Mouse (Mus musculus) kidney, embryonic 16.5 days (tissue): ENCODE results near the gene Daglb. TPM values are rescaled to one million over a fixed set of nuclear protein-coding genes. Genes with fewer than 3 reads are reported as not detected.
A peak's percentile ranks its signal among the peaks of the same experiment; 100 is the strongest.

Experiments
- ATAC-seq: fragments of 200-750 bp; cut with Nextera tagmentation; 2 replicates; pipeline ENCODE4 v1.8.0; 2017; ENCODE audit warnings: moderate TSS enrichment; ENCODE audit not compliant: low FRiP score, low TSS enrichment
- H3K27ac ChIP-seq: fragments of 300-500 bp; sonication (generic); 2 replicates; pipeline ENCODE4 v1.5.1; 2014; ENCODE audit warnings: low read length
- H3K27me3 ChIP-seq: fragments of 300-500 bp; sonication (generic); 2 replicates; pipeline ENCODE4 v1.6.1; 2014; ENCODE audit warnings: low read length, control low read depth, mixed read lengths; ENCODE audit not compliant: insufficient read depth
- H3K36me3 ChIP-seq: fragments of 300-500 bp; sonication (generic); 2 replicates; pipeline ENCODE4 v1.6.1; 2014; ENCODE audit warnings: low read length, control low read depth, mixed read lengths; ENCODE audit not compliant: insufficient read depth
- H3K4me1 ChIP-seq: fragments of 300-500 bp; sonication (generic); 2 replicates; pipeline ENCODE4 v1.6.1; 2014; ENCODE audit warnings: low read length, control low read depth, mixed read lengths; ENCODE audit not compliant: insufficient read depth
- H3K4me2 ChIP-seq: fragments of 300-500 bp; sonication (generic); replicated peaks from 2 replicates; pipeline ENCODE4 v1.6.1; 2014; ENCODE audit warnings: low read depth, low read length
- H3K4me3 ChIP-seq: fragments of 300-500 bp; sonication (generic); 2 replicates; pipeline ENCODE4 v1.5.1; 2014; ENCODE audit warnings: mild to moderate bottlenecking, low read length
- H3K9ac ChIP-seq: fragments of 300-500 bp; sonication (generic); replicated peaks from 2 replicates; pipeline ENCODE4 v1.6.1; 2014; ENCODE audit warnings: low read length
- H3K9me3 ChIP-seq: fragments of 300-500 bp; sonication (generic); 2 replicates; pipeline ENCODE4 v1.6.1; 2016; ENCODE audit warnings: low read length, control low read depth
- WGBS: fragments of 180-500 bp; shearing (Covaris S2); extraction: QIAGEN DNeasy Blood & Tissue Kit; methylation state at CpG from one replicate; pipeline ENCODE4 v1.1.7; 2014; 5-methylcytosine and 5-hydroxymethylcytosine counted together
- polyA plus RNA-seq: library from polyadenylated mRNA; unstranded; fragments of >200 nt; fragmentation: Nextera tagmentation; extraction: Ambion mirVana; gene quantifications from 2 replicates; pipeline ENCODE4 v1.2.1, GENCODE M21; 2015

The Daglb gene
- polyA plus RNA-seq, 1 experiment from 2014 or later = 9.0 TPM

GRCm38 (mm10) chr5:143525454-143526225 is 61.3 kb downstream of the Daglb start:
- Histone ChIP-seq H3K4me1 (peaks cover 41% of the 10 kb centered on the region), H3K27me3 (no peaks in the 10 kb centered on the region), H3K4me3 (peak overlapping the region; percentile 94), H3K4me2 (peak overlapping the region; percentile 87), H3K36me3 (0 out of 2 replicates have a peak, but pooled peaks cover 4% of the 10 kb centered on the region), H3K27ac (peak overlapping the region; percentile 100; the same call in 1 of the 2 replicates), H3K9ac (peak overlapping the region; percentile 100), H3K9me3 (no peaks in the 10 kb centered on the region)
- ATAC-seq = no peak
- 23% methylated on average over 7 of the region's 7 CpGs for WGBS

GRCm38 (mm10) chr5:143526698-143527331 is 62.4 kb downstream of the Daglb start:
- Histone ChIP-seq H3K9ac (peak overlapping the region; percentile 100), H3K4me3 (peak overlapping the region; percentile 94), H3K27me3 (no peaks in the 10 kb centered on the region), H3K4me2 (peak overlapping the region; percentile 87), H3K36me3 (0 out of 2 replicates have a peak, but pooled peaks cover 4% of the 10 kb centered on the region), H3K27ac (peak overlapping the region; percentile 100), H3K4me1 (peaks cover 37% of the 10 kb centered on the region), H3K9me3 (no peaks in the 10 kb centered on the region)
- ATAC-seq = no peak
- under 1% methylated on average over 28 of the region's 28 CpGs for WGBS

- peak within 1 kb of the TSS; percentile 100 for H3K9ac ChIP-seq
These were observed 63.3 kb downstream of the Daglb start, which contains the start of gene Rac1 for GRCm38 (mm10) chr5:143527486-143528307. Gene Rac1, minus strand, starts transcription at chr5:143528036.

GRCm38 (mm10) chr5:143528308-143528683 is 63.9 kb downstream of the Daglb start:
- H3K36me3 ChIP-seq = 0 out of 2 replicates have a peak, but pooled peaks cover 4% of the 10 kb centered on the region
- H3K9ac ChIP-seq = peak overlapping the region; percentile 100
- H3K27ac ChIP-seq = peak overlapping the region; percentile 100
- peak overlapping the region; percentile 94 for H3K4me3 ChIP-seq
- peak; percentile 36; the same call in 1 of the 2 replicates for ATAC-seq
- peak overlapping the region; percentile 87 for H3K4me2 ChIP-seq
- H3K9me3 ChIP-seq = no peaks in the 10 kb centered on the region
- peaks cover 33% of the 10 kb centered on the region for H3K4me1 ChIP-seq
- no peaks in the 10 kb centered on the region for H3K27me3 ChIP-seq
- 12% methylated on average over 7 of the region's 7 CpGs for WGBS

More at GRCm38 (mm10) chr5:143527486-143528307, 63.3 kb downstream of the Daglb start, which contains the start of gene Rac1:
- peak within 1 kb of the TSS; percentile 87 for H3K4me2 ChIP-seq
- H3K4me3 ChIP-seq = peak within 1 kb of the TSS; percentile 94
- H3K9me3 ChIP-seq = no peaks in the 10 kb centered on the region
- ATAC-seq = peak; percentile 96
- H3K27me3 ChIP-seq = no peaks in the 10 kb centered on the region
- H3K27ac ChIP-seq = peak within 1 kb of the TSS; percentile 100
- H3K36me3 ChIP-seq = 0 out of 2 replicates have a peak, but pooled peaks cover 4% of the 10 kb centered on the region
- H3K4me1 ChIP-seq = peaks cover 37% of the 10 kb centered on the region
- under 1% methylated on average over 90 of the region's 105 CpGs for WGBS

- peaks cover 10% of the 10 kb centered on the region for H3K4me1 ChIP-seq
- ATAC-seq = no peak
- H3K27ac ChIP-seq = no peak overlapping the region
- no peak overlapping the region for H3K4me2 ChIP-seq
- 54% methylated on average over 7 of the region's 7 CpGs for WGBS
- H3K9ac ChIP-seq = no peak overlapping the region
- H3K4me3 ChIP-seq = no peak overlapping the region
- no peaks in the 10 kb centered on the region for H3K9me3 ChIP-seq
- no peaks in the 10 kb centered on the region for H3K36me3 ChIP-seq
- no peaks in the 10 kb centered on the region for H3K27me3 ChIP-seq
These were observed 66.3 kb downstream of the Daglb start for GRCm38 (mm10) chr5:143530715-143531114.

- 68% methylated on average over 4 of the region's 4 CpGs for WGBS
- no peak overlapping the region for H3K9ac ChIP-seq
- H3K4me2 ChIP-seq = no peak overlapping the region
- ATAC-seq = no peak
- no peaks in the 10 kb centered on the region for H3K9me3 ChIP-seq
- no peak overlapping the region for H3K27ac ChIP-seq
- no peaks in the 10 kb centered on the region for H3K4me1 ChIP-seq
- H3K27me3 ChIP-seq = no peaks in the 10 kb centered on the region
- H3K4me3 ChIP-seq = no peak overlapping the region
- no peaks in the 10 kb centered on the region for H3K36me3 ChIP-seq
These were observed 70.5 kb downstream of the Daglb start for GRCm38 (mm10) chr5:143534922-143535321.

GRCm38 (mm10) chr5:143537022-143537421 is 72.6 kb downstream of the Daglb start:
- WGBS = 39% methylated on average over 2 of the region's 2 CpGs
- Histone ChIP-seq H3K4me3 (no peak overlapping the region), H3K4me2 (no peak overlapping the region), H3K9me3 (no peaks in the 10 kb centered on the region), H3K9ac (no peak overlapping the region), H3K27me3 (no peaks in the 10 kb centered on the region), H3K27ac (no peak overlapping the region), H3K36me3 (no peaks in the 10 kb centered on the region), H3K4me1 (no peaks in the 10 kb centered on the region)
- no peak for ATAC-seq

- Histone ChIP-seq H3K9ac (no peak overlapping the region), H3K4me3 (no peak overlapping the region), H3K27me3 (no peaks in the 10 kb centered on the region), H3K4me1 (no peaks in the 10 kb centered on the region), H3K9me3 (no peaks in the 10 kb centered on the region), H3K4me2 (no peak overlapping the region), H3K36me3 (no peaks in the 10 kb centered on the region), H3K27ac (no peak overlapping the region)
- no peak for ATAC-seq
- 86% methylated on average over 8 of the region's 8 CpGs for WGBS
These were observed 74.7 kb downstream of the Daglb start for GRCm38 (mm10) chr5:143539111-143539510.

GRCm38 (mm10) chr5:143547384-143547783 is 83.0 kb downstream of the Daglb start:
- ATAC-seq = no peak
- no peak overlapping the region for H3K4me3 ChIP-seq
- H3K9ac ChIP-seq = no peak overlapping the region
- H3K9me3 ChIP-seq = no peaks in the 10 kb centered on the region
- peaks cover 15% of the 10 kb centered on the region for H3K4me1 ChIP-seq
- H3K27ac ChIP-seq = no peak overlapping the region
- H3K36me3 ChIP-seq = 0 out of 2 replicates have a peak, but pooled peaks cover 4% of the 10 kb centered on the region
- no peaks in the 10 kb centered on the region for H3K27me3 ChIP-seq
- H3K4me2 ChIP-seq = no peak overlapping the region
- WGBS = 8% methylated on average over 11 of the region's 11 CpGs
